Mouse (Mus musculus) myocyte (in vitro differentiated cells): ENCODE results near the gene Parn.

Experiments used
- CEBPB ChIP-seq: IDR thresholded peaks from 2 replicates; pipeline ENCODE4 v1.6.1; 2011; ENCODE audit warnings: mild to moderate bottlenecking, moderate library complexity; ENCODE audit not compliant: poor library complexity, insufficient read depth, severe bottlenecking
- E2F4 ChIP-seq: IDR thresholded peaks from one replicate; pipeline ENCODE4 v1.6.1; 2011; ENCODE audit warnings: mild to moderate bottlenecking, control low read depth, moderate library complexity; ENCODE audit not compliant: insufficient read depth
- MAX ChIP-seq: IDR thresholded peaks from one replicate; pipeline ENCODE4 v1.6.1; 2011; ENCODE audit warnings: low read depth, mild to moderate bottlenecking, control low read depth
- MYOD1 ChIP-seq, 3 experiments: IDR thresholded peaks; one replicate each; pipeline ENCODE4 v1.6.1; 2011; ENCODE audit warnings: control low read depth in 2 of 3, low read depth in 2 of 3, mild to moderate bottlenecking in 2 of 3, moderate library complexity in 1 of 3; ENCODE audit not compliant: insufficient read length in 2 of 3, control insufficient read depth in 1 of 3
- MYOG ChIP-seq, 3 experiments: IDR thresholded peaks; one replicate each; pipeline ENCODE4 v1.6.1; 2011; ENCODE audit warnings: control low read depth in 2 of 3, low read depth in 2 of 3, mild to moderate bottlenecking in 2 of 3; ENCODE audit not compliant: insufficient read length in 2 of 3, control insufficient read depth in 1 of 3, insufficient read depth in 1 of 3
- POLR2A ChIP-seq: IDR thresholded peaks from one replicate; pipeline ENCODE4 v1.6.1; 2011; ENCODE audit warnings: low read depth, mild to moderate bottlenecking, control low read depth, moderate library complexity; ENCODE audit not compliant: insufficient read length
- POLR2AphosphoS2 ChIP-seq: IDR thresholded peaks from one replicate; pipeline ENCODE4 v1.6.1; 2011; ENCODE audit warnings: low read depth, control low read depth; ENCODE audit not compliant: insufficient read length
- REST ChIP-seq: IDR thresholded peaks from one replicate; pipeline ENCODE4 v1.6.1; 2011; ENCODE audit warnings: mild to moderate bottlenecking, control low read depth, moderate library complexity; ENCODE audit not compliant: insufficient read depth, insufficient read length
- TCF12 ChIP-seq: IDR thresholded peaks from one replicate; pipeline ENCODE4 v1.6.1; 2011; ENCODE audit warnings: mild to moderate bottlenecking, control low read depth; ENCODE audit not compliant: poor library complexity, insufficient read depth, severe bottlenecking
- TCF3 ChIP-seq: IDR thresholded peaks from one replicate; pipeline ENCODE4 v1.6.1; 2011; ENCODE audit warnings: low read depth, control low read depth; ENCODE audit not compliant: insufficient read length
- USF1 ChIP-seq: IDR thresholded peaks from one replicate; pipeline ENCODE4 v1.6.1; 2011; ENCODE audit warnings: low read depth, mild to moderate bottlenecking, control low read depth, moderate library complexity

DNA sequence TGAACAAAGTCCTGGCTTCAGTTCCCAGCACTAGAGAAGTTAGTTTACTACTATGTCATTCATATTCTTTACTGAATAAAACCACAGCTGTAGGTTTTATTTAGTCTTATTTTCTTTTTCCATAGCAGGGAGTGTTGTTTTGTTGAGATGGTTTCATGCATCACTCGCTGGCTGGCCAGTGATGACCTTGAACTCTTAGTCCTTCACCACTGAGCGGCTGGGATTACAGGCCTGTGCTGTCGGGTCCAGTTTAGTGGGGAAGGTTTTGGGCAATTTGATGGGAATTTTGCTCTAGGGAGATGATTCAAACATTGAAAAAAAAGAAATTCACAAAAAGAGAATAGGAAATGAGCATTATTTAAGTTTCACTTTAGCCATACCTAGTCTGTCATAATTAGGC is 6.5 kb upstream of the Parn start:
- no peak for TF ChIP-seq CEBPB
- no peak for TF ChIP-seq POLR2A
- no peak for TF ChIP-seq MAX
- TF ChIP-seq TCF12, result no peak
- no peak for TF ChIP-seq MYOD1 (IDR thresholded peaks at IDR 0.05; ENCODE audit: control insufficient read depth in 1 of 3, insufficient read length in 2 of 3, low read depth in 2 of 3)
- no peak for TF ChIP-seq MYOG (IDR thresholded peaks at IDR 0.05; ENCODE audit: control insufficient read depth in 1 of 3, insufficient read depth in 1 of 3, insufficient read length in 2 of 3, low read depth in 2 of 3)
- no peak for TF ChIP-seq USF1
- TF ChIP-seq POLR2AphosphoS2, result no peak
- TF ChIP-seq REST, result no peak
- TF ChIP-seq E2F4, result no peak
- no peak for TF ChIP-seq TCF3
